Mouse (Mus musculus) spleen, postnatal 36 days (tissue): ENCODE results near the gene Gtf3c1.

Experiments
- DNase-seq, 2 experiments: peaks; one replicate each; pipeline ENCODE4 v3.0.0; 2022; ENCODE audit warnings: low spot score in 2 of 2, mixed read lengths in 1 of 2

Gene Gtf3c1

GRCm38 (mm10) chr7:125620077-125620476, 87.5 kb downstream of the Gtf3c1 start:
- DNase-seq = no peak

- no peak for DNase-seq
Observed at GRCm38 (mm10) chr7:125618016-125618415, 89.6 kb downstream of the Gtf3c1 start.

- DNase-seq = no peak
Observed at GRCm38 (mm10) chr7:125615453-125615852, 92.1 kb downstream of the Gtf3c1 start.

GRCm38 (mm10) chr7:125613579-125613978, 94.0 kb downstream of the Gtf3c1 start:
- DNase-seq = peak in 1 of 2 experiments; percentile 23

GRCm38 (mm10) chr7:125608183-125608688, 99.3 kb downstream of the Gtf3c1 start:
- no peak for DNase-seq

GRCm38 (mm10) chr7:125607384-125608182, 100.0 kb downstream of the Gtf3c1 start:
- DNase-seq = peak; percentile 83

- DNase-seq = no peak
Observed at GRCm38 (mm10) chr7:125606265-125607164, 101.1 kb downstream of the Gtf3c1 start.

- peak; percentile 86 to 87 for DNase-seq
Observed at GRCm38 (mm10) chr7:125605725-125606139, 101.8 kb downstream of the Gtf3c1 start.

GRCm38 (mm10) chr7:125604362-125605319, 102.9 kb downstream of the Gtf3c1 start:
- DNase-seq = no peak

GRCm38 (mm10) chr7:125603185-125603631, 104.4 kb downstream of the Gtf3c1 start, which contains the start of gene Il21r:
TSS of gene Il21r (plus strand) at chr7:125603429.
- DNase-seq = peak; percentile 85 to 87

- DNase-seq = peak in 1 of 2 experiments; percentile 40
Observed at GRCm38 (mm10) chr7:125601821-125602448, 105.6 kb downstream of the Gtf3c1 start.

- DNase-seq = peak in 1 of 2 experiments; percentile 40
Observed at GRCm38 (mm10) chr7:125601280-125601670, 106.3 kb downstream of the Gtf3c1 start.

GRCm38 (mm10) chr7:125600612-125601279, 106.8 kb downstream of the Gtf3c1 start:
- peak; percentile 63 to 68 for DNase-seq

GRCm38 (mm10) chr7:125600136-125600535, 107.4 kb downstream of the Gtf3c1 start:
- DNase-seq = no peak

- DNase-seq = peak; percentile 65 to 70
Observed at GRCm38 (mm10) chr7:125599373-125599973, 108.1 kb downstream of the Gtf3c1 start.

- peak in 1 of 2 experiments; percentile 26 for DNase-seq
Observed at GRCm38 (mm10) chr7:125597516-125598347, 109.8 kb downstream of the Gtf3c1 start.

GRCm38 (mm10) chr7:125597083-125597482, 110.5 kb downstream of the Gtf3c1 start:
- peak; percentile 70 to 74 for DNase-seq

- DNase-seq = no peak
Observed at GRCm38 (mm10) chr7:125596406-125596805, 111.2 kb downstream of the Gtf3c1 start.
